Mouse (Mus musculus) natural killer cell, adult 2 months (primary cell): ENCODE data around the gene Ttc41.

Experiments used
- DNase-seq, 2 experiments: peaks; one replicate each; pipeline ENCODE4 v3.0.0; 2022; ENCODE audit warnings: low spot score in 2 of 2

Gene Ttc41

GRCm38 (mm10) chr10:86825871-86826522 is 120.4 kb downstream of the Ttc41 start:
- no peak for DNase-seq
